In the genomic region with DNA sequence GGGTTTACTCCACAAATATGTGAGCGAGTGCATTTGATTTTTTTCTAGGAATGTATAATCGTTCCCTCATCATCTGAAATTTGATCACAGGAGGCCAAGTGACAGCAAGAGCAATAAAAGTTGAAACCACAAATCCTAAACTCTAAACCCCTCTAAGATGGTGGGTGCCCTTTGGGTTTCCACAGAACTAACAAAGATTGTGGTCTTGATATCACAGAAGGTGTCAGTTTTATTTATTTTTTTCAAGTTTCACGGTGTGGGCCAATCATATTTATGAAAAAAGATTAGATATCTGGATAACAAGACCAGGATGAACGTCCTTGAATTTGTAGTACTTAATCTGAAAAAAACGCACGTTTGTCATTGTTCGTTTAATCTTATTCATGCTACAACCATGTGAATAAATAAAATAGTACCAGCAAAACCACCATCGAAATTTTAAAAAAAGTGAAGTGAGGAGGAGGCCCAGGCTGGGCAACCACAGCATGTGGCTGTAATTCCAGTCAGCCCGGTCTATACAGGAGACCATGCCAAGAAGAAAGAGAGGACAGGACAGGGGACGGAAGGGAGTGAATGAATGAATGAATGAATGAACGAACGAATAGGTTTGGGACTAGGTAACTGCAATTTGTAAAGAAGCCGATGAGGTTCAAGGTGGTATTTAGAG, we compare ENCODE assay signal across 8 mouse cellular contexts. TPM values are rescaled to one million over a fixed set of nuclear protein-coding genes. Genes with fewer than 3 reads are reported as not detected.
DNase-seq lines count a peak whose midpoint lies in the region; ATAC-seq and TF ChIP-seq lines count a peak whose summit lies in the region.

No protein-coding gene starts in this region.

- peak overlapping the region; percentile 92 for H3K9ac ChIP-seq in kidney, postnatal 0 days (ENCODE audit: low read depth, low read length)
- H3K9ac ChIP-seq in embryonic facial prominence, embryonic 11.5 days (replicated peaks; ENCODE audit: low read length): peak overlapping the region; percentile 93
- peak overlapping the region; percentile 89 for H3K9ac ChIP-seq in intestine, embryonic 16.5 days (ENCODE audit: low read depth, low read length)
- H3K9ac ChIP-seq in neural tube, embryonic 13.5 days: peak overlapping the region; percentile 95

- no peaks in the 10 kb centered on the region for H3K9me3 ChIP-seq in kidney, postnatal 0 days (replicated peaks; ENCODE audit: low read length)
- H3K9me3 ChIP-seq in embryonic facial prominence, embryonic 11.5 days (replicated peaks; ENCODE audit: control insufficient read depth, low read length): no peaks in the 10 kb centered on the region
- H3K9me3 ChIP-seq in intestine, embryonic 16.5 days (ENCODE audit: control insufficient read depth, low read length): no peaks in the 10 kb centered on the region
- H3K9me3 ChIP-seq in neural tube, embryonic 13.5 days: no peaks in the 10 kb centered on the region

- no peak for TF ChIP-seq CTCF in kidney, postnatal 0 days (IDR thresholded peaks at IDR 0.05; ENCODE audit: low read depth)

- peak overlapping the region; percentile 74 for H3K4me2 ChIP-seq in kidney, postnatal 0 days (ENCODE audit: low read length)
- peak overlapping the region; percentile 49 for H3K4me2 ChIP-seq in embryonic facial prominence, embryonic 11.5 days (ENCODE audit: low read depth, low read length)
- H3K4me2 ChIP-seq in intestine, embryonic 16.5 days (ENCODE audit: low read depth, low read length): peak overlapping the region; percentile 80
- H3K4me2 ChIP-seq in neural tube, embryonic 13.5 days: peak overlapping the region; percentile 65

- H3K4me3 ChIP-seq in kidney, postnatal 0 days (replicated peaks; ENCODE audit: low read depth, low read length): peak overlapping the region; percentile 96
- peak overlapping the region; percentile 91 for H3K4me3 ChIP-seq in embryonic facial prominence, embryonic 11.5 days (ENCODE audit: low read depth, low read length)
- H3K4me3 ChIP-seq in intestine, embryonic 16.5 days (ENCODE audit: low read length): peak overlapping the region; percentile 93
- peak overlapping the region; percentile 81 for H3K4me3 ChIP-seq in neural tube, embryonic 13.5 days

- WGBS in kidney, postnatal 0 days: 13% methylated on average over 13 of the region's 13 CpGs
- WGBS in embryonic facial prominence, embryonic 11.5 days: 16% methylated on average over 13 of the region's 13 CpGs
- 19% methylated on average over 13 of the region's 13 CpGs for WGBS in intestine, embryonic 16.5 days
- 19% methylated on average over 13 of the region's 13 CpGs for WGBS in neural tube, embryonic 13.5 days

- peak overlapping the region; percentile 95 for H3K27ac ChIP-seq in kidney, postnatal 0 days
- H3K27ac ChIP-seq in embryonic facial prominence, embryonic 11.5 days (replicated peaks; ENCODE audit: low read depth, low read length): peak overlapping the region; percentile 96
- H3K27ac ChIP-seq in intestine, embryonic 16.5 days (ENCODE audit: low read length): peak overlapping the region; percentile 77
- peak overlapping the region; percentile 98 for H3K27ac ChIP-seq in neural tube, embryonic 13.5 days (replicated peaks)

- DNase-seq in kidney, postnatal 0 days (ENCODE audit: low spot score): no peak
- DNase-seq in kidney, adult 18-20 months: no peak
- DNase-seq in embryonic facial prominence, embryonic 11.5 days (ENCODE audit: low spot score): peak; percentile 20
- no peak for DNase-seq in layer of hippocampus, adult 9-10 months (ENCODE audit: low spot score)
- DNase-seq in urinary bladder, postnatal 25 days (ENCODE audit: low spot score): no peak
- DNase-seq in spleen, postnatal 14 days (ENCODE audit: low spot score in 2 of 2): no peak

- ATAC-seq in kidney, postnatal 0 days (replicated peaks; ENCODE audit: low FRiP score, low read depth): peak; percentile 23; the same call in 1 of the 2 replicates
- peak; percentile 75 for ATAC-seq in embryonic facial prominence, embryonic 11.5 days (replicated peaks; ENCODE audit: insufficient number of reproducible peaks, low FRiP score, low TSS enrichment, low read depth)
- ATAC-seq in intestine, embryonic 16.5 days: peak; percentile 45
- ATAC-seq in neural tube, embryonic 13.5 days (ENCODE audit: low read depth): peak; percentile 51

- H3K36me3 ChIP-seq in kidney, postnatal 0 days (ENCODE audit: insufficient read depth, low read length): no peaks in the 10 kb centered on the region
- no peaks in the 10 kb centered on the region for H3K36me3 ChIP-seq in embryonic facial prominence, embryonic 11.5 days (replicated peaks; ENCODE audit: control insufficient read depth, insufficient read depth, low read depth, low read length)
- no peaks in the 10 kb centered on the region for H3K36me3 ChIP-seq in intestine, embryonic 16.5 days (ENCODE audit: control insufficient read depth, insufficient read depth, low read length)
- no peaks in the 10 kb centered on the region for H3K36me3 ChIP-seq in neural tube, embryonic 13.5 days

- 0 out of 2 replicates have a peak, but pooled peaks cover 5% of the 10 kb centered on the region for H3K4me1 ChIP-seq in kidney, postnatal 0 days (replicated peaks; ENCODE audit: insufficient read depth, low read length)
- H3K4me1 ChIP-seq in embryonic facial prominence, embryonic 11.5 days (ENCODE audit: control insufficient read depth, insufficient read depth, low read length): no peaks in the 10 kb centered on the region
- H3K4me1 ChIP-seq in intestine, embryonic 16.5 days (ENCODE audit: control insufficient read depth, insufficient read depth, low read length): no peaks in the 10 kb centered on the region
- H3K4me1 ChIP-seq in neural tube, embryonic 13.5 days (replicated peaks): peaks cover 35% of the 10 kb centered on the region

- no peaks in the 10 kb centered on the region for H3K27me3 ChIP-seq in kidney, postnatal 0 days (ENCODE audit: insufficient read depth, low read length)
- no peaks in the 10 kb centered on the region for H3K27me3 ChIP-seq in embryonic facial prominence, embryonic 11.5 days (ENCODE audit: control insufficient read depth, insufficient read depth, low read length)
- H3K27me3 ChIP-seq in intestine, embryonic 16.5 days (replicated peaks; ENCODE audit: control insufficient read depth, insufficient read depth, low read length): no peaks in the 10 kb centered on the region
- H3K27me3 ChIP-seq in neural tube, embryonic 13.5 days: no peaks in the 10 kb centered on the region

RNA-seq across cellular contexts. Expression of gene Abi2, which starts 0.8 kb away (rescaled TPM):
- polyA plus RNA-seq in kidney, postnatal 0 days (2015; fragmentation: Nextera tagmentation; extraction: Ambion mirVana): 22.1 and 22.7 TPM in 2 replicates
- 34.9 and 35.7 TPM in 2 replicates for polyA plus RNA-seq in embryonic facial prominence, embryonic 11.5 days (2014; fragmentation: Nextera tagmentation; extraction: Ambion mirVana)
- polyA plus RNA-seq in intestine, embryonic 16.5 days (2015; fragmentation: Nextera tagmentation; extraction: Ambion mirVana): 10.5 and 10.7 TPM in 2 replicates
- polyA plus RNA-seq in neural tube, embryonic 13.5 days (2015; fragmentation: Nextera tagmentation; extraction: Ambion mirVana): 73.2 TPM in 2 replicates

Comparison
In these comparisons a context has a peak if more than half of its experiments do, and no peak if none do; other contexts are left out.
1. ATAC-seq: peak in every context shown above with its lines; median percentile 75 in embryonic facial prominence, embryonic 11.5 days; 51 in neural tube, embryonic 13.5 days; 45 in intestine, embryonic 16.5 days; 23 in kidney, postnatal 0 days.